Mouse (Mus musculus) hindbrain, embryonic 10.5 days (tissue): ENCODE measurements at regions not wholly inside any gene's neighbourhood (a gene's known extent, or its start where the extent isn't known, plus 50 kb on each side); places are given as distances from the start of the nearest gene placed in this dataset.

ENCODE experiments used
- DNase-seq: peaks from one replicate; pipeline ENCODE4 v3.0.0-alpha.2; 2017; ENCODE audit warnings: low spot score
- H3K27ac ChIP-seq: fragments of 300-500 bp; sonication (generic); 2 replicates; pipeline ENCODE4 v1.5.1; 2016; ENCODE audit warnings: mild to moderate bottlenecking, moderate library complexity
- H3K27me3 ChIP-seq: fragments of 300-500 bp; sonication (generic); 2 replicates; pipeline ENCODE4 v1.6.1; 2016; ENCODE audit warnings: mild to moderate bottlenecking; ENCODE audit not compliant: poor library complexity, insufficient read depth, severe bottlenecking
- H3K36me3 ChIP-seq: fragments of 300-500 bp; sonication (generic); 2 replicates; pipeline ENCODE4 v1.6.1; 2016; ENCODE audit warnings: mild to moderate bottlenecking, moderate library complexity
- H3K4me1 ChIP-seq: fragments of 300-500 bp; sonication (generic); replicated peaks from 2 replicates; pipeline ENCODE4 v1.6.1; 2016; ENCODE audit warnings: mild to moderate bottlenecking
- H3K4me3 ChIP-seq: fragments of 300-500 bp; sonication (generic); 2 replicates; pipeline ENCODE4 v1.5.1; 2016; ENCODE audit warnings: mild to moderate bottlenecking, moderate library complexity
- H3K9me3 ChIP-seq: fragments of 300-500 bp; sonication (generic); 2 replicates; pipeline ENCODE4 v1.6.1; 2016; ENCODE audit warnings: mild to moderate bottlenecking, moderate library complexity
- WGBS: fragments of 180-500 bp; shearing (Covaris S2); methylation state at CpG from one replicate; pipeline ENCODE4 v1.1.7; 2016; 5-methylcytosine and 5-hydroxymethylcytosine counted together

DNA sequence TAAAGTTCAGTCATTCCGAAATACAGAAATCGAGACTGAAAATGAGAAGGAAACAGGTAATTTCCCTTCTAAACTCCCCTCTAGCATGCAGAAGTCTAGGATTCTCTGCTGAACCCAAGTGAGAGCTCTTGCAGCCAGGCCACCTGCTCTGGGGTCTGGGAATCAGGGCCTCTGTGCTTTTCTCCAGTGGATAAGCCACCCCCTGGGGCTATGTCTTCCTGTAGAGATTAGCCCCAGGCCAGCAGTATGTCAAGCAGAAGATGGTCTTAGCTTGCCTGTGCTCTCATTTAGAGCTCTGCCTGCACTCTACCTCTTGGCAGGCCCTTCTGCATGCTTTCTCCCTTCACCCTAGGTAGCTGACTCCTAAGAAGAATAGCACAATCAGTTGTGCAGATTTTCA lies 56.2 kb upstream of the Gramd1b start:
- no peak for DNase-seq
- Histone ChIP-seq H3K36me3 (no peaks in the 10 kb centered on the region), H3K4me3 (no peak overlapping the region), H3K4me1 (0 out of 2 replicates have a peak, but pooled peaks cover 3% of the 10 kb centered on the region), H3K27ac (no peak overlapping the region), H3K9me3 (no peaks in the 10 kb centered on the region), H3K27me3 (no peaks in the 10 kb centered on the region)
- WGBS = 86% methylated on average over 2 of the region's 2 CpGs

DNA sequence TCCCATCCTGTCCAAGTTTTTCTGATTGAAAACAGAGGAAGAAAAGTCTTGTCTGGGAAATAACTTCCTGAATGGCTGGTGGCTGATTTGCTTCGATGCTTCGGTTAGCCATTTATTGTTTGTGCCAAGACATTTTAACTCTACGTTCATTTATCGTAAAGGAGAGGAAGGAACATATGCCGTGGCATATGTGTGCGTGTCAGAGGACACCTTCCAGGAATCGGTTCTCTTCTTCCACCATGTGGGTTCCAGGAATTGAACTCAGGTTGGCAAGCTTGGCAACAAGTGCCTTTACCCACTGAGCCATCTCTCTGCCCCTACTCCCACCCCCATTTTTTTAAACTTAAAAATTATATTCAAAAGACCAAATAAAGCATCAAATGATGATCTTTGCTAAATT lies 55.4 kb upstream of the Gramd1b start:
- no peak for DNase-seq
- Histone ChIP-seq H3K27me3 (no peaks in the 10 kb centered on the region), H3K36me3 (no peaks in the 10 kb centered on the region), H3K9me3 (no peaks in the 10 kb centered on the region), H3K27ac (no peak overlapping the region), H3K4me1 (0 out of 2 replicates have a peak, but pooled peaks cover 3% of the 10 kb centered on the region), H3K4me3 (no peak overlapping the region)
- WGBS = 93% methylated on average over 7 of the region's 7 CpGs

DNA sequence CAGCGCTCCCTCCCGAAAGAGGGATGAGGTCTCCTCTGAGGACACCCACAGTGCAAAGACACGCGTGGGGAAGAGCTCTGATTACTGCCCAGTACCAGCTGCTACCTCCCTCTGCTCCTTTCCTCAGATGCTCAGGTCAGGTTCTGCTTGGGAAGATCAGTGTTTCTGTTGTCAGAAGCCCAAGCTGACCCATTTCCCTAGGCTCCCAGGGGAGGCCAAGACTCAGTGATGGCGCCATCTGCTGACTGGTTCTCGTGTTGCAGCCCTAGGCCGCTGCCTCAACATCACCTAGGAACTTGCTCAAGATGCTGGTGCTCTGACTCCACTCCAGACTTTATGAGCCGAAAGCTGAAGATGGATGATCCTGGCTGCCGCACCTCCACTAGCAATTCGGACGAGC lies 52.4 kb upstream of the Gramd1b start:
- 52% methylated on average over 11 of the region's 11 CpGs for WGBS
- Histone ChIP-seq H3K9me3 (no peaks in the 10 kb centered on the region), H3K36me3 (no peaks in the 10 kb centered on the region), H3K4me3 (no peak overlapping the region), H3K4me1 (0 out of 2 replicates have a peak, but pooled peaks cover 3% of the 10 kb centered on the region), H3K27me3 (no peaks in the 10 kb centered on the region), H3K27ac (no peak overlapping the region)
- DNase-seq = peak; percentile 62

DNA sequence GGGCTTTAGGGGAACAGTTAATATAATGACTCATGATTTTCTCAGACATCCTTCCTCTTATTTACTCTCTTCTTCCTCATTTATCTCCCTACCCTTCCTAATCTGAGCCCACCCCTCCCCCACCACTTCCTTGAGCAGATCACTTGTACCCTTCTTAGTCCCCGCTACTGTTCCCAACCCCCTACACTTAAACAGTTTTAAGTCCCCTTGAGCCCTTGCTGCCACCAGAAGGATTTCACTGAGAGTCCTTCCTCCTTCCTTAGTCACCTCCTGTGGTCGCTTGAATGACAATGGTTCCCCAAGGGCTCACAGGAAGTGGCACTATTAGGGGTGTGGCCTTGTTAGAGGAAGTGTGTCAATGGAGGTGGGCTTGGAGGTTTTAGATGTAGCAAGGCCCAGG lies 50.7 kb upstream of the Gramd1b start:
- no peak for DNase-seq
- H3K4me1 ChIP-seq = no peaks in the 10 kb centered on the region
- no peak overlapping the region for H3K4me3 ChIP-seq
- WGBS = 69% methylated on average over 2 of the region's 2 CpGs
- no peaks in the 10 kb centered on the region for H3K9me3 ChIP-seq
- H3K27ac ChIP-seq = no peak overlapping the region
- H3K36me3 ChIP-seq = no peaks in the 10 kb centered on the region
- no peaks in the 10 kb centered on the region for H3K27me3 ChIP-seq
